In genomic region chr7:64160737-64161470, GRCm38 (mm10) we compare ENCODE assay signal across 11 mouse cellular contexts. TPM values are rescaled to one million over a fixed set of nuclear protein-coding genes. Genes with fewer than 3 reads are reported as not detected.
DNase-seq lines count a peak whose midpoint lies in the region; ATAC-seq and TF ChIP-seq lines count a peak whose summit lies in the region.
"Had no signal": no experiment of that assay in that cellular context is flagged by ENCODE, and none has a peak within 500 bp of the region (broad histone marks: within the 10 kb centered on the region; RNA-seq: fewer than 3 reads in every experiment).

No protein-coding gene starts in this region.

- H3K9me3 ChIP-seq in stomach, postnatal 0 days (ENCODE audit: control insufficient read depth, low read length): no peaks in the 10 kb centered on the region
- H3K9me3 ChIP-seq in forebrain, embryonic 15.5 days: no peaks in the 10 kb centered on the region
- H3K9me3 ChIP-seq: heart, embryonic 12.5 days; liver, embryonic 13.5 days had no signal

- H3K4me2 ChIP-seq in stomach, postnatal 0 days (replicated peaks; ENCODE audit: low read depth): no peak overlapping the region
- no peak overlapping the region for H3K4me2 ChIP-seq in forebrain, embryonic 15.5 days (replicated peaks)
- H3K4me2 ChIP-seq: heart, embryonic 12.5 days; liver, embryonic 13.5 days had no signal

- 48% methylated on average over 10 of the region's 10 CpGs for WGBS in stomach, postnatal 0 days
- WGBS in forebrain, embryonic 15.5 days: 75% methylated on average over 10 of the region's 10 CpGs

- no peak for TF ChIP-seq CTCF in left cerebral cortex, adult 2 months (IDR thresholded peaks at IDR 0.05)
- TF ChIP-seq CTCF in stomach, postnatal 0 days (IDR thresholded peaks at IDR 0.05; ENCODE audit: low read depth): no peak

- H3K27me3 ChIP-seq in stomach, postnatal 0 days (ENCODE audit: control insufficient read depth, insufficient read depth, low read length): no peaks in the 10 kb centered on the region
- no peaks in the 10 kb centered on the region for H3K27me3 ChIP-seq in forebrain, embryonic 15.5 days
- H3K27me3 ChIP-seq: heart, embryonic 12.5 days; liver, embryonic 13.5 days had no signal

- H3K4me1 ChIP-seq in stomach, postnatal 0 days (replicated peaks; ENCODE audit: control insufficient read depth, insufficient read depth): peaks cover 10% of the 10 kb centered on the region; the same call in 1 of the 2 replicates
- H3K4me1 ChIP-seq in forebrain, embryonic 15.5 days: peaks cover 18% of the 10 kb centered on the region

- TF ChIP-seq EP300 in stomach, postnatal 0 days (optimal IDR thresholded peaks at IDR 0.05): no peak

- no peak overlapping the region for H3K4me3 ChIP-seq in left cerebral cortex, adult 2 months
- no peak overlapping the region for H3K4me3 ChIP-seq in stomach, postnatal 0 days (ENCODE audit: low read depth, low read length)
- no peak overlapping the region for H3K4me3 ChIP-seq in forebrain, embryonic 15.5 days
- H3K4me3 ChIP-seq: heart, embryonic 12.5 days; liver, embryonic 13.5 days had no signal

- H3K9ac ChIP-seq in stomach, postnatal 0 days (ENCODE audit: low read length): no peak overlapping the region
- no peak overlapping the region for H3K9ac ChIP-seq in forebrain, embryonic 15.5 days (replicated peaks)
- H3K9ac ChIP-seq: heart, embryonic 12.5 days; liver, embryonic 13.5 days had no signal

- intact Hi-C loops in left cerebral cortex, postnatal 4 days (cut with DNase I): loop anchor here (5.0 to 10.0 kb wide), 3 partner anchors 164 to 576 kb away; partner anchors contain the start of gene Fan1
- intact Hi-C loops in left cerebral cortex, adult 2 months (cut with DNase I): no loop called here
- intact Hi-C loops in heart, postnatal 14 days (cut with DNase I): loop anchor here (5.0 kb wide), 1 partner anchor 409 kb away; no protein-coding TSS in a partner anchor

- no peaks in the 10 kb centered on the region for H3K36me3 ChIP-seq in stomach, postnatal 0 days (ENCODE audit: control insufficient read depth, insufficient read depth, low read length)
- no peaks in the 10 kb centered on the region for H3K36me3 ChIP-seq in forebrain, embryonic 15.5 days
- H3K36me3 ChIP-seq: heart, embryonic 12.5 days; liver, embryonic 13.5 days had no signal

- DNase-seq in left cerebral cortex, adult 11 months (ENCODE audit: low spot score): peak; percentile 70
- no peak for DNase-seq in left cerebral cortex, postnatal 4 days
- peak; percentile 60 for DNase-seq in ZHBTc4 (ENCODE audit: low read depth, low spot score)
- peak; percentile 53 to 56 for DNase-seq in left cerebral cortex, adult 2 months (ENCODE audit: extremely low spot score in 1 of 2, low spot score in 2 of 2)
- no peak for DNase-seq in stomach, postnatal 0 days (ENCODE audit: low spot score)
- DNase-seq in kidney, postnatal 36 days: no peak
- DNase-seq in heart, postnatal 14 days: no peak
- DNase-seq: liver, embryonic 13.5 days had no signal

- peak overlapping the region; percentile 77 for H3K27ac ChIP-seq in left cerebral cortex, adult 2 months
- peak overlapping the region; percentile 20; the same call in 1 of the 2 replicates for H3K27ac ChIP-seq in stomach, postnatal 0 days (replicated peaks)
- H3K27ac ChIP-seq in forebrain, embryonic 15.5 days (replicated peaks): no peak overlapping the region
- H3K27ac ChIP-seq: liver, embryonic 13.5 days had no signal

- ATAC-seq in stomach, postnatal 0 days (ENCODE audit: low FRiP score, low TSS enrichment): no peak
- ATAC-seq in forebrain, embryonic 15.5 days (replicated peaks): no peak

RNA-seq across cellular contexts. Expression of gene Trpm1, which starts 7.3 kb away (rescaled TPM):
- total RNA-seq in left cerebral cortex, postnatal 4 days (2021): under 1 TPM; 0.10 to 0.77 TPM
- under 1 TPM; 0.61 TPM for total RNA-seq in left cerebral cortex, adult 2 months (2021)
- 0.21 and 0.27 TPM in 2 replicates for polyA plus RNA-seq in stomach, postnatal 0 days (2015; fragmentation: Nextera tagmentation; extraction: Ambion mirVana)
- 0.11 and 0.15 TPM in 2 replicates for polyA plus RNA-seq in forebrain, embryonic 15.5 days (2015; fragmentation: Nextera tagmentation; extraction: Ambion mirVana)
- total RNA-seq in heart, postnatal 14 days (2021): under 1 TPM in 1 of 2 experiments, not detected in 1; 0.33 TPM
- polyA plus RNA-seq: heart, embryonic 12.5 days; intestine, embryonic 14.5 days; liver, embryonic 13.5 days had no signal

Comparison
In these comparisons a context has a peak if more than half of its experiments do, and no peak if none do; other contexts are left out.
1. DNase-seq: peak in left cerebral cortex, adult 11 months (single experiment), ZHBTc4 (single experiment) and left cerebral cortex, adult 2 months (2 of 2); none in left cerebral cortex, postnatal 4 days (single experiment), stomach, postnatal 0 days (single experiment), kidney, postnatal 36 days (0 of 2) and heart, postnatal 14 days (0 of 2).